Mouse (Mus musculus): ENCODE data around the gene Thsd7b. TPM values are rescaled to one million over a fixed set of nuclear protein-coding genes. Genes with fewer than 3 reads are reported as not detected.

The Thsd7b gene
- polyA plus RNA-seq, 1 experiment from 2014 or later = 13.0 TPM

- no peak for ATAC-seq (ENCODE audit: low FRiP score, low read depth)
- Histone ChIP-seq H3K4me3 (no peak overlapping the region), H3K27ac (replicated peaks) (no peak overlapping the region), H3K9me3 (no peaks in the 10 kb centered on the region), H3K27me3 (no peaks in the 10 kb centered on the region), H3K36me3 (no peaks in the 10 kb centered on the region), H3K9ac (no peak overlapping the region), H3K4me1 (replicated peaks) (no peaks in the 10 kb centered on the region), H3K4me2 (no peak overlapping the region)
Observed at GRCm38 (mm10) chr1:129386479-129386878, 113.4 kb downstream of the Thsd7b start.

DNA sequence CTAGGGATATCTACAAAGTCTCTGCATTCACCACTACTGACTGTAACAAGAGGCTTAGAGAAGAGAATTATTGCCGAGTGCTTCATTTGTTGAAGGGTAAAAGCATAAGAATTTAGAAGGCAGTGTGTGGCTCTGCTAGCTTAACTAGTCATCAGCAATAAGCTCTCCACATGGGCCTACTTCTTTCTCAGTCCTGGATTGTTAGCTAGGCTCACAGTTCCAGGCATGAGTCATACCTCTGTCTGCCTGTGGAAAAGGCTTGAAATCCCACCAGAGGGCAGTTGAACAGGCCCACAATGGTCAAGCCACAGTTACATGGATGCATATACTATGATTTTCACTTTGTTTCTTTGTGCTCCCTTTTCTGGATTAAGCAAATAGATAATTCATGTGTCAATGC lies 138.5 kb downstream of the Thsd7b start:
- WGBS = 100% methylated on average over 1 of the region's 1 CpGs

GRCm38 (mm10) chr1:129421581-129421980 lies 148.5 kb downstream of the Thsd7b start:
- no peak overlapping the region for H3K4me3 ChIP-seq
- no peaks in the 10 kb centered on the region for H3K9me3 ChIP-seq
- no peaks in the 10 kb centered on the region for H3K27me3 ChIP-seq
- H3K27ac ChIP-seq (replicated peaks) = no peak overlapping the region
- no peak overlapping the region for H3K9ac ChIP-seq
- ATAC-seq (ENCODE audit: low FRiP score, low read depth) = no peak
- H3K4me1 ChIP-seq (replicated peaks) = no peaks in the 10 kb centered on the region
- no peaks in the 10 kb centered on the region for H3K36me3 ChIP-seq
- H3K4me2 ChIP-seq = no peak overlapping the region

More for the DNA sequence above, 138.5 kb downstream of the Thsd7b start:
- no peak overlapping the region for H3K4me3 ChIP-seq
- no peak overlapping the region for H3K4me2 ChIP-seq
- no peaks in the 10 kb centered on the region for H3K9me3 ChIP-seq
- ATAC-seq (ENCODE audit: low FRiP score, low read depth) = no peak
- no peak overlapping the region for H3K27ac ChIP-seq (replicated peaks)
- no peaks in the 10 kb centered on the region for H3K27me3 ChIP-seq
- no peak overlapping the region for H3K9ac ChIP-seq
- no peaks in the 10 kb centered on the region for H3K36me3 ChIP-seq
- no peaks in the 10 kb centered on the region for H3K4me1 ChIP-seq (replicated peaks)

- no peak for ATAC-seq (ENCODE audit: low FRiP score, low read depth)
- Histone ChIP-seq H3K36me3 (no peaks in the 10 kb centered on the region), H3K4me2 (no peak overlapping the region), H3K27me3 (no peaks in the 10 kb centered on the region), H3K9ac (no peak overlapping the region), H3K9me3 (no peaks in the 10 kb centered on the region), H3K4me1 (replicated peaks) (no peaks in the 10 kb centered on the region), H3K4me3 (no peak overlapping the region), H3K27ac (replicated peaks) (no peak overlapping the region)
- 44% methylated on average over 2 of the region's 2 CpGs for whole genome bisulfite sequencing
Observed at GRCm38 (mm10) chr1:129464414-129464813, 191.3 kb downstream of the Thsd7b start.

- Histone ChIP-seq H3K9me3 (no peaks in the 10 kb centered on the region), H3K4me2 (no peak overlapping the region), H3K27me3 (no peaks in the 10 kb centered on the region), H3K4me1 (replicated peaks) (no peaks in the 10 kb centered on the region), H3K36me3 (no peaks in the 10 kb centered on the region), H3K9ac (no peak overlapping the region), H3K27ac (replicated peaks) (no peak overlapping the region), H3K4me3 (no peak overlapping the region)
- WGBS = 38% methylated on average over 7 of the region's 7 CpGs
- ATAC-seq (ENCODE audit: low FRiP score, low read depth) = 0 out of 2 replicates have a peak, but pooled peaks have one; percentile 56
Observed at GRCm38 (mm10) chr1:129473504-129473903, 200.4 kb downstream of the Thsd7b start.

DNA sequence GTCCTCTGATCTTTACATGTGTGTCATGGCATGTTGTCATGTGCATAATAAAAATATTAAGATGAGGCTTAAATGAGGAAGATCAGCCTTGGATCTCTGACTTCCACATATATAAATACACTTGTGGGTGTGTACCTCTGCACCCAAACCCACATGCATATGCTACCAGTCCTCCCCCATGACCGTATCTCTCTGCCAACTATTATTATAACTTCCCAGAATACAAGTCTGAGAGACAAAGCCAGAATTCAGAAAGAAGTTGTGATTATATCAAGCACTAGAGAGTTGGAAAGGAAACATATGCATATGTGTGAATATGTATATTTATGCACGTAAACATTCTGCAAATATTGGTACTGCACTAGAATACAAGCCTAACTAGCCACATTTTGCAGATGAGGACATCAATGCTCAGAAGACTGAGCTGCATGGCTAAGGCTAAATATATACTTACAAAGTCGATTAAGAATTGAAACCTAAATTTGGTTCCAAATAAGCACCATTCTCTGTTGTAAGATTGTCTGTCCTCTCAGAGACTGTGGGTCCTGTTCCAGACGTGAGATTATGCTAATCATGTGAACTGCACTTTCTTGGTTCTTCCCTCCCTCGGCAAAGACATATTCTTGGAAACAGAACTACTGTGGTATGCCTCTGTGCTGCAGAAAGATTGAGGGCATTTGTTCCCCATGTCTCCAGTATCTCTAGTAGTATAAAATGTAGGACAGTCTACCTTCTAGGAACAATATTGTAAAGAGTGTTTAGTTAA lies 211.3 kb downstream of the Thsd7b start:
- Histone ChIP-seq H3K9ac (no peak overlapping the region), H3K36me3 (no peaks in the 10 kb centered on the region), H3K9me3 (no peaks in the 10 kb centered on the region), H3K4me3 (no peak overlapping the region), H3K4me1 (replicated peaks) (no peaks in the 10 kb centered on the region), H3K27me3 (no peaks in the 10 kb centered on the region), H3K4me2 (no peak overlapping the region), H3K27ac (replicated peaks) (no peak overlapping the region)
- no peak for ATAC-seq (ENCODE audit: low FRiP score, low read depth)
- whole genome bisulfite sequencing = 78% methylated on average over 5 of the region's 5 CpGs

DNA sequence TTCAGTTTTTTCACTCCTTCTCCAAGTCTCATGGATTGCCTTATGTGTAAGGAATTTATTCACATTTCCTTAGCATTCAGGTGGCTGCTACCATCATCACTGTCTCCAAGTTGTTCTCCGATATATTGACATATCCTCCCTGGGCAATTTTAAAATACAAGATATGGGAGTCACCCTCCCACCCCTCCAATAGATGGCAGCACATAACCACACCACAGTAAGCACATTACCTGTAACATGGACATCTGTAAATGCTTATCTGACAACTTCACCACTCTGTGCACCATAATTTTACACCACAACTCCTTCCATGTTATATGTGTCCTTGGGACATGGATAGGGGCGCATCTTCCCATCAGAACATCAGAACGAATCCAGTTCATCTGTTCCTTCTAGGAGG lies 218.0 kb downstream of the Thsd7b start:
- Histone ChIP-seq H3K4me1 (replicated peaks) (no peaks in the 10 kb centered on the region), H3K4me2 (no peak overlapping the region), H3K27ac (replicated peaks) (no peak overlapping the region), H3K4me3 (no peak overlapping the region), H3K9ac (no peak overlapping the region), H3K27me3 (no peaks in the 10 kb centered on the region), H3K36me3 (no peaks in the 10 kb centered on the region), H3K9me3 (no peaks in the 10 kb centered on the region)
- 96% methylated on average over 3 of the region's 3 CpGs for WGBS
- ATAC-seq (ENCODE audit: low FRiP score, low read depth) = no peak

DNA sequence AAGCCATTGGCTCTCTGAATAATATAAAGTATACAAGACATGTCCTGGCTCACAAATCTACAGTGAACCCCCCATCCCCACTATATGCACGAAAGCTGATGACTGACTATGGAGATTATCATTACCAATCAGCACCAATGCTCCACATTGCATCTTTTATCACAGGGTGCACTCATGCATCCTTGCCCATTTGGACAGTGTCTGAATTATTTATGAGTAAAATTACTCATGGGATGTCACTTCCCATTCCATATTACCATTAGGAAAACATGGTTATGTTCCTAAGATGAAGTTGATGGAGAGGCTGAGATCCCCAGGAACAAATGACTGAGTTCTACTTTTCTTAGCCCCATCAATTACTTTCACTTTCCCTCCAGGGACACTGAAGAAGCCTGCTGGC lies 220.8 kb downstream of the Thsd7b start:
- Histone ChIP-seq H3K9ac (no peak overlapping the region), H3K4me3 (no peak overlapping the region), H3K36me3 (no peaks in the 10 kb centered on the region), H3K4me1 (replicated peaks) (no peaks in the 10 kb centered on the region), H3K9me3 (no peaks in the 10 kb centered on the region), H3K27ac (replicated peaks) (no peak overlapping the region), H3K27me3 (no peaks in the 10 kb centered on the region), H3K4me2 (no peak overlapping the region)
- no peak for ATAC-seq (ENCODE audit: low FRiP score, low read depth)
- WGBS = 38% methylated on average over 1 of the region's 1 CpGs

DNA sequence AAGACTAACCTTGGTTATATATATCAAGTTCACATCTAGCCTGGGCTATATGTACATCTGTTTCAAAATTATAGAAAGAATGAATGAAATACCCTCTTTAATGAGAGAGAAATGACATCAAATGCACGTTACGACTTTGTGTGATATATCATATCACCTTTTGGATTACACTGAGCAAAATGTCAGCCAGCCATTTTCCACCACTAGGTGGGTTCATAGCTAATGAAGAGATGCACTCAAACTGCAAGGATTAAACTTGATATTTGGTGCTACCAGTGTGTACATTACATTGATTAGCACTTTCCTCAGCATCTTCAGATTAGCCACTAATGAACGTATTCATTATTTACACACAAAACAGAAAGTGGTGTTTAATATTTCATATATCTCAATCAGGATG lies 228.6 kb downstream of the Thsd7b start:
- ATAC-seq (ENCODE audit: low FRiP score, low read depth) = no peak
- Histone ChIP-seq H3K27me3 (no peaks in the 10 kb centered on the region), H3K9ac (no peak overlapping the region), H3K27ac (replicated peaks) (no peak overlapping the region), H3K36me3 (no peaks in the 10 kb centered on the region), H3K4me1 (replicated peaks) (no peaks in the 10 kb centered on the region), H3K4me3 (no peak overlapping the region), H3K9me3 (no peaks in the 10 kb centered on the region), H3K4me2 (no peak overlapping the region)
- 83% methylated on average over 3 of the region's 3 CpGs for WGBS

DNA sequence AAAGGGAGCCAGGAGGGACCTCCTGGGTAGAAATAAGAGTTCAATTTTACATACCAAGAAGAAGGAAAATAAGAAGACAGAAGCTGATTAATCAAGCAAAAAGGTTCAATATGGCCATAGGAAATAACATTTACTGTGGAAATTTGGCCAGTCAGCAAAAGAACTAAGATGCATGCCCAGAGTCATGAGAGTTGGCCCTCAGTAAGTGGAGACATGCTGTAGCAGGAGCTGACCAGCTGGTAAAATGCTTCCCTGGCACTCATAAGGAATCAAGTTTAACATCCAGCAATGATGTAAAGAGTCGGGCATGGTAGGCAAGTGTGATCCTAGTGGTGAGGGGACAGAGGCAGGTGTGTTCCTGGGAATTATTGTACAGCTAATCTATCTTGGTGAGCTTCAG lies 243.3 kb downstream of the Thsd7b start:
- no peaks in the 10 kb centered on the region for H3K9me3 ChIP-seq
- no peaks in the 10 kb centered on the region for H3K27me3 ChIP-seq
- no peak overlapping the region for H3K9ac ChIP-seq
- H3K4me3 ChIP-seq = no peak overlapping the region
- WGBS = 85% methylated on average over 1 of the region's 1 CpGs
- H3K27ac ChIP-seq (replicated peaks) = no peak overlapping the region
- no peak overlapping the region for H3K4me2 ChIP-seq
- ATAC-seq (ENCODE audit: low FRiP score, low read depth) = no peak
- no peaks in the 10 kb centered on the region for H3K4me1 ChIP-seq (replicated peaks)
- H3K36me3 ChIP-seq = no peaks in the 10 kb centered on the region

DNA sequence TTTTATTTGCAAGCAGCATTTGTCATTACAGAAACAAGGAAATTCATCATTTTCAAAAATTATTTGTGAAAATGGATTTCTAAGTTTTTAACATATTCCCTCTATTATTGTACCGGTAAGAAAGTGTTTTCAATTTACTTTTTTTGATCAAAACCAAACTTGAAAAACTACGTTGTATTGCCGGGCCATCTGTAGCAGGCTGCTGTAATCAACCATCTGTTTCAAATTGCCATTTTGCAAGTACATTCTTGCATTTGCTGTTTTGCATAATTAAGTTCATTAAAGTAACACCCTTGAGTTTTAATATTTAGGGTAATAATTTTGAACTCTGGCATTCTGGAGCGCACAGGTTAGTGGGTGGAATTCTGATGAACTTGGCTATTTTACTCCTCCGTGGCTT lies 246.6 kb downstream of the Thsd7b start:
- no peak overlapping the region for H3K27ac ChIP-seq (replicated peaks)
- H3K9me3 ChIP-seq = no peaks in the 10 kb centered on the region
- ATAC-seq (ENCODE audit: low FRiP score, low read depth) = no peak
- H3K27me3 ChIP-seq = no peaks in the 10 kb centered on the region
- H3K4me2 ChIP-seq = no peak overlapping the region
- H3K4me3 ChIP-seq = no peak overlapping the region
- no peaks in the 10 kb centered on the region for H3K36me3 ChIP-seq
- H3K4me1 ChIP-seq (replicated peaks) = no peaks in the 10 kb centered on the region
- WGBS = 70% methylated on average over 5 of the region's 5 CpGs
- no peak overlapping the region for H3K9ac ChIP-seq

GRCm38 (mm10) chr1:129526967-129527366 lies 253.9 kb downstream of the Thsd7b start:
- no peak overlapping the region for H3K4me3 ChIP-seq
- H3K36me3 ChIP-seq = no peaks in the 10 kb centered on the region
- H3K27ac ChIP-seq (replicated peaks) = no peak overlapping the region
- no peaks in the 10 kb centered on the region for H3K9me3 ChIP-seq
- ATAC-seq (ENCODE audit: low FRiP score, low read depth) = no peak
- 70% methylated on average over 2 of the region's 2 CpGs for WGBS
- no peak overlapping the region for H3K9ac ChIP-seq
- no peaks in the 10 kb centered on the region for H3K4me1 ChIP-seq (replicated peaks)
- no peak overlapping the region for H3K4me2 ChIP-seq
- H3K27me3 ChIP-seq = no peaks in the 10 kb centered on the region

GRCm38 (mm10) chr1:129532206-129532605 lies 259.1 kb downstream of the Thsd7b start:
- H3K9ac ChIP-seq = no peak overlapping the region
- no peaks in the 10 kb centered on the region for H3K4me1 ChIP-seq (replicated peaks)
- no peak overlapping the region for H3K4me3 ChIP-seq
- no peaks in the 10 kb centered on the region for H3K9me3 ChIP-seq
- no peak overlapping the region for H3K27ac ChIP-seq (replicated peaks)
- no peak overlapping the region for H3K4me2 ChIP-seq
- H3K27me3 ChIP-seq = no peaks in the 10 kb centered on the region
- no peak for ATAC-seq (ENCODE audit: low FRiP score, low read depth)
- no peaks in the 10 kb centered on the region for H3K36me3 ChIP-seq
- 95% methylated on average over 3 of the region's 3 CpGs for WGBS

All from hindbrain, embryonic 15.5 days (tissue).